Mouse (Mus musculus): ENCODE measurements around the gene Ebf3.

- TF ChIP-seq POLR2A (IDR thresholded peaks at IDR 0.05; ENCODE audit: insufficient read length, low read depth) (no peak), TCF12 (IDR thresholded peaks at IDR 0.05; ENCODE audit: insufficient read depth, poor library complexity, severe bottlenecking) (no peak), USF1 (IDR thresholded peaks at IDR 0.05; ENCODE audit: low read depth) (no peak), TCF3 (IDR thresholded peaks at IDR 0.05; ENCODE audit: insufficient read length, low read depth) (no peak), MYOG (IDR thresholded peaks at IDR 0.05; ENCODE audit: control insufficient read depth in 1 of 3, insufficient read depth in 1 of 3, insufficient read length in 2 of 3, low read depth in 2 of 3) (no peak)
Measured at GRCm38 (mm10) chr7:137316926-137317658, 2.8 kb upstream of the Ebf3 start.

Data from myocyte (in vitro differentiated cells).